Mouse (Mus musculus): ENCODE data around the gene Gm9913. TPM values are rescaled to one million over a fixed set of nuclear protein-coding genes. Genes with fewer than 3 reads are reported as not detected.

The Gm9913 gene
- 0.48 and 0.52 TPM in 2 replicates for polyA plus RNA-seq (2015; fragmentation: Nextera tagmentation; extraction: Ambion mirVana)

GRCm38 (mm10) chr2:125505006-125505745 is at the start of gene Gm9913:
Gm9913 (plus strand) TSS chr2:125505089.

GRCm38 (mm10) chr2:125507893-125508292 is 3.0 kb downstream of the Gm9913 start, which contains the start of gene Fbn1:
Fbn1 (minus strand) TSS chr2:125507993.

Other genes starting within 250 kb of the Gm9913 start
- gene Fbn1, start 2.9 kb downstream of the Gm9913 start, polyA plus RNA-seq (2015; fragmentation: Nextera tagmentation; extraction: Ambion mirVana), result 31.4 and 43.2 TPM in 2 replicates
- gene Cep152, start 120.0 kb downstream of the Gm9913 start, polyA plus RNA-seq (2015; fragmentation: Nextera tagmentation; extraction: Ambion mirVana), result 1.5 and 1.7 TPM in 2 replicates
- 97.7 and 121 TPM in 2 replicates for gene Eid1, start 168.0 kb downstream of the Gm9913 start, polyA plus RNA-seq (2015; fragmentation: Nextera tagmentation; extraction: Ambion mirVana)
- gene Shc4, start 219.1 kb downstream of the Gm9913 start, polyA plus RNA-seq (2015; fragmentation: Nextera tagmentation; extraction: Ambion mirVana), result 0.26 and 0.65 TPM in 2 replicates